Mouse (Mus musculus) lung, embryonic 15.5 days (tissue): Measurements from ENCODE around the gene 4930415O20Rik. TPM values are rescaled to one million over a fixed set of nuclear protein-coding genes. Genes with fewer than 3 reads are reported as not detected.
A peak's percentile ranks its signal among the peaks of the same experiment; 100 is the strongest.
"Not testable (repeated sequence)": the region's sequence is repeated elsewhere in the genome, so short reads cannot be mapped to it uniquely, and the experiment has no call there.

Experiments used
- ATAC-seq: fragments of 200-750 bp; cut with Nextera tagmentation; 2 replicates; pipeline ENCODE4 v1.8.0; 2017; ENCODE audit warnings: moderate number of reproducible peaks, borderline replicate concordance; ENCODE audit not compliant: low FRiP score, low TSS enrichment; ENCODE audit errors: extremely low read depth
- H3K27ac ChIP-seq: fragments of 300-500 bp; sonication (generic); 2 replicates; pipeline ENCODE4 v1.5.1; 2015; ENCODE audit warnings: moderate library complexity, mild to moderate bottlenecking, inconsistent platforms
- H3K27me3 ChIP-seq: fragments of 300-500 bp; sonication (generic); 2 replicates; pipeline ENCODE4 v1.6.1; 2015; ENCODE audit warnings: inconsistent platforms
- H3K36me3 ChIP-seq: fragments of 300-500 bp; sonication (generic); 2 replicates; pipeline ENCODE4 v1.6.1; 2015; ENCODE audit warnings: inconsistent platforms
- H3K4me1 ChIP-seq: fragments of 300-500 bp; sonication (generic); 2 replicates; pipeline ENCODE4 v1.6.1; 2015; ENCODE audit warnings: inconsistent platforms
- H3K4me2 ChIP-seq: fragments of 300-500 bp; sonication (generic); 2 replicates; pipeline ENCODE4 v1.6.1; 2015; ENCODE audit warnings: inconsistent platforms, mild to moderate bottlenecking, moderate library complexity
- H3K4me3 ChIP-seq: fragments of 300-500 bp; sonication (generic); 2 replicates; pipeline ENCODE4 v1.5.1; 2015; ENCODE audit warnings: mild to moderate bottlenecking, inconsistent platforms
- H3K9ac ChIP-seq: fragments of 300-500 bp; sonication (generic); 2 replicates; pipeline ENCODE4 v1.6.1; 2015; ENCODE audit warnings: inconsistent platforms
- H3K9me3 ChIP-seq: fragments of 300-500 bp; sonication (generic); 2 replicates; pipeline ENCODE4 v1.6.1; 2016; ENCODE audit warnings: inconsistent platforms
- WGBS: fragments of 180-500 bp; shearing (Covaris S2); methylation state at CpG from one replicate; pipeline ENCODE4 v1.1.7; 2015; 5-methylcytosine and 5-hydroxymethylcytosine counted together
- polyA plus RNA-seq: library from polyadenylated mRNA; unstranded; fragments of >200 nt; fragmentation: Nextera tagmentation; extraction: Ambion mirVana; gene quantifications from 2 replicates; pipeline ENCODE4 v1.2.1, GENCODE M21; 2015

The 4930415O20Rik gene
- polyA plus RNA-seq, 1 experiment from 2014 or later, result not detected

GRCm38 (mm10) chr15:98573293-98573692, 2.5 kb downstream of the 4930415O20Rik start:
- Histone ChIP-seq H3K4me2 (no peak overlapping the region), H3K4me3 (no peak overlapping the region), H3K9ac (no peak overlapping the region), H3K4me1 (peaks cover 8% of the 10 kb centered on the region), H3K27ac (no peak overlapping the region), H3K36me3 (no peaks in the 10 kb centered on the region), H3K27me3 (no peaks in the 10 kb centered on the region), H3K9me3 (no peaks in the 10 kb centered on the region)
- ATAC-seq, result no peak
- 76% methylated on average over 4 of the region's 4 CpGs for WGBS

GRCm38 (mm10) chr15:98579310-98579709, 8.5 kb downstream of the 4930415O20Rik start:
- Histone ChIP-seq H3K9ac (no peak overlapping the region), H3K4me1 (no peaks in the 10 kb centered on the region), H3K4me2 (no peak overlapping the region), H3K27me3 (no peaks in the 10 kb centered on the region), H3K4me3 (no peak overlapping the region), H3K9me3 (no peaks in the 10 kb centered on the region), H3K36me3 (no peaks in the 10 kb centered on the region), H3K27ac (no peak overlapping the region)
- 86% methylated on average over 2 of the region's 2 CpGs for WGBS
- no peak for ATAC-seq

- Histone ChIP-seq H3K36me3 (no peaks in the 10 kb centered on the region), H3K27me3 (no peaks in the 10 kb centered on the region), H3K9me3 (no peaks in the 10 kb centered on the region), H3K27ac (no peak overlapping the region), H3K4me2 (no peak overlapping the region), H3K4me1 (no peaks in the 10 kb centered on the region), H3K9ac (no peak overlapping the region), H3K4me3 (no peak overlapping the region)
- 39% methylated on average over 5 of the region's 5 CpGs for WGBS
- peak; percentile 72 for ATAC-seq
Measured at GRCm38 (mm10) chr15:98579795-98580464, 9.1 kb downstream of the 4930415O20Rik start.

GRCm38 (mm10) chr15:98582410-98582809, 11.6 kb downstream of the 4930415O20Rik start:
- H3K9me3 ChIP-seq, result no peaks in the 10 kb centered on the region
- 66% methylated on average over 8 of the region's 8 CpGs for WGBS
- H3K27ac ChIP-seq, result no peak overlapping the region
- H3K36me3 ChIP-seq, result no peaks in the 10 kb centered on the region
- no peak for ATAC-seq
- H3K4me1 ChIP-seq, result no peaks in the 10 kb centered on the region
- no peak overlapping the region for H3K9ac ChIP-seq
- H3K27me3 ChIP-seq, result no peaks in the 10 kb centered on the region
- no peak overlapping the region for H3K4me2 ChIP-seq
- no peak overlapping the region for H3K4me3 ChIP-seq

GRCm38 (mm10) chr15:98582996-98583395, 12.2 kb downstream of the 4930415O20Rik start:
- H3K36me3 ChIP-seq, result no peaks in the 10 kb centered on the region
- no peak overlapping the region for H3K4me3 ChIP-seq
- no peak overlapping the region for H3K9ac ChIP-seq
- H3K9me3 ChIP-seq, result no peaks in the 10 kb centered on the region
- no peak overlapping the region for H3K4me2 ChIP-seq
- H3K27ac ChIP-seq, result no peak overlapping the region
- H3K27me3 ChIP-seq, result no peaks in the 10 kb centered on the region
- 64% methylated on average over 8 of the region's 8 CpGs for WGBS
- ATAC-seq, result no peak
- no peaks in the 10 kb centered on the region for H3K4me1 ChIP-seq

- Histone ChIP-seq H3K9ac (no peak overlapping the region), H3K4me1 (no peaks in the 10 kb centered on the region), H3K4me2 (no peak overlapping the region), H3K9me3 (no peaks in the 10 kb centered on the region), H3K4me3 (no peak overlapping the region), H3K36me3 (peaks cover 15% of the 10 kb centered on the region), H3K27me3 (no peaks in the 10 kb centered on the region), H3K27ac (no peak overlapping the region)
- 34% methylated on average over 7 of the region's 7 CpGs for WGBS
- ATAC-seq, result no peak
Measured at GRCm38 (mm10) chr15:98585421-98585820, 14.6 kb downstream of the 4930415O20Rik start.

GRCm38 (mm10) chr15:98586141-98586540, 15.3 kb downstream of the 4930415O20Rik start:
- not testable (repeated sequence) for H3K27ac ChIP-seq, ATAC-seq, H3K9ac ChIP-seq, H3K9me3 ChIP-seq, H3K4me2 ChIP-seq, H3K4me3 ChIP-seq, H3K27me3 ChIP-seq, H3K4me1 ChIP-seq
- WGBS, result 65% methylated on average over 9 of the region's 9 CpGs
- H3K36me3 ChIP-seq, result peaks cover 22% of the 10 kb centered on the region

GRCm38 (mm10) chr15:98587751-98588150, 16.9 kb downstream of the 4930415O20Rik start:
- Histone ChIP-seq H3K4me2 (no peak overlapping the region), H3K27me3 (no peaks in the 10 kb centered on the region), H3K27ac (no peak overlapping the region), H3K4me1 (no peaks in the 10 kb centered on the region), H3K9me3 (no peaks in the 10 kb centered on the region), H3K4me3 (no peak overlapping the region), H3K36me3 (peaks cover 37% of the 10 kb centered on the region), H3K9ac (no peak overlapping the region)
- WGBS, result 86% methylated on average over 11 of the region's 11 CpGs
- ATAC-seq, result no peak

- WGBS, result 57% methylated on average over 7 of the region's 7 CpGs
- Histone ChIP-seq H3K36me3 (peaks cover 56% of the 10 kb centered on the region), H3K9me3 (no peaks in the 10 kb centered on the region), H3K27me3 (no peaks in the 10 kb centered on the region), H3K27ac (no peak overlapping the region), H3K9ac (no peak overlapping the region), H3K4me2 (no peak overlapping the region), H3K4me3 (no peak overlapping the region), H3K4me1 (no peaks in the 10 kb centered on the region)
- ATAC-seq, result no peak
Measured at GRCm38 (mm10) chr15:98589640-98590336, 19.0 kb downstream of the 4930415O20Rik start.

GRCm38 (mm10) chr15:98591396-98591795, 20.6 kb downstream of the 4930415O20Rik start:
- ATAC-seq, result no peak
- Histone ChIP-seq H3K27ac (no peak overlapping the region), H3K9me3 (no peaks in the 10 kb centered on the region), H3K4me3 (no peak overlapping the region), H3K4me1 (no peaks in the 10 kb centered on the region), H3K4me2 (no peak overlapping the region), H3K27me3 (no peaks in the 10 kb centered on the region), H3K36me3 (peaks cover 72% of the 10 kb centered on the region), H3K9ac (no peak overlapping the region)
- WGBS, result 76% methylated on average over 4 of the region's 4 CpGs

- Histone ChIP-seq H3K9ac (no peak overlapping the region), H3K4me1 (no peaks in the 10 kb centered on the region), H3K36me3 (peaks cover 90% of the 10 kb centered on the region), H3K9me3 (no peaks in the 10 kb centered on the region), H3K27ac (no peak overlapping the region), H3K4me3 (no peak overlapping the region), H3K4me2 (no peak overlapping the region), H3K27me3 (no peaks in the 10 kb centered on the region)
- ATAC-seq, result no peak
- WGBS, result 77% methylated on average over 19 of the region's 19 CpGs
Measured at GRCm38 (mm10) chr15:98594193-98594592, 23.4 kb downstream of the 4930415O20Rik start.

- Histone ChIP-seq H3K27ac (no peak overlapping the region), H3K4me3 (no peak overlapping the region), H3K9ac (no peak overlapping the region), H3K4me1 (no peaks in the 10 kb centered on the region), H3K27me3 (no peaks in the 10 kb centered on the region), H3K36me3 (peaks cover 91% of the 10 kb centered on the region), H3K4me2 (no peak overlapping the region), H3K9me3 (no peaks in the 10 kb centered on the region)
- no peak for ATAC-seq
- WGBS, result 86% methylated on average over 5 of the region's 5 CpGs
Measured at GRCm38 (mm10) chr15:98595049-98595448, 24.2 kb downstream of the 4930415O20Rik start.
